Mouse (Mus musculus): ENCODE results near the gene Olfr588-ps1. TPM values are rescaled to one million over a fixed set of nuclear protein-coding genes. Genes with fewer than 3 reads are reported as not detected.

The Olfr588-ps1 gene
- not detected for polyA plus RNA-seq (2017; shearing (Covaris generic))

GRCm38 (mm10) chr7:103140579-103140978 is at the start of gene Olfr588-ps1:
Gene Olfr588-ps1 (plus strand): TSS chr7:103140879.

GRCm38 (mm10) chr7:103097420-103097819 is 43.3 kb upstream of the Olfr588-ps1 start, which contains the start of gene Olfr585:
Gene Olfr585 (plus strand): TSS chr7:103097720.

GRCm38 (mm10) chr7:103125538-103125937 is 15.1 kb upstream of the Olfr588-ps1 start, which contains the start of gene Olfr586:
Gene Olfr586 (minus strand): TSS chr7:103125638.

GRCm38 (mm10) chr7:103156256-103156655 is 15.6 kb downstream of the Olfr588-ps1 start, which contains the start of gene Olfr589:
Gene Olfr589 (minus strand): TSS chr7:103156356.

GRCm38 (mm10) chr7:103178240-103178639 is 37.6 kb downstream of the Olfr588-ps1 start, which contains the start of gene Olfr591:
Gene Olfr591 (minus strand): TSS chr7:103178340.

GRCm38 (mm10) chr7:103184503-103184902 is 43.8 kb downstream of the Olfr588-ps1 start, which contains the start of gene Olfr592:
Gene Olfr592 (plus strand): TSS chr7:103184803.

Other genes starting within 250 kb of the Olfr588-ps1 start
- gene Olfr569, start 250.0 kb upstream of the Olfr588-ps1 start, polyA plus RNA-seq (2017; shearing (Covaris generic)), result not detected
- gene Olfr570, start 246.3 kb upstream of the Olfr588-ps1 start, polyA plus RNA-seq (2017; shearing (Covaris generic)), result not detected
- gene Olfr571, start 223.3 kb upstream of the Olfr588-ps1 start, polyA plus RNA-seq (2017; shearing (Covaris generic)), result not detected
- not detected for gene Olfr572, start 216.5 kb upstream of the Olfr588-ps1 start, polyA plus RNA-seq (2017; shearing (Covaris generic))
- not detected for gene Olfr573-ps1, start 198.3 kb upstream of the Olfr588-ps1 start, polyA plus RNA-seq (2017; shearing (Covaris generic))
- not detected for gene Olfr574, start 192.4 kb upstream of the Olfr588-ps1 start, polyA plus RNA-seq (2017; shearing (Covaris generic))
- not detected for gene Olfr575, start 182.1 kb upstream of the Olfr588-ps1 start, polyA plus RNA-seq (2017; shearing (Covaris generic))
- gene Olfr576, start 178.2 kb upstream of the Olfr588-ps1 start, polyA plus RNA-seq (2017; shearing (Covaris generic)), result not detected
- not detected for gene Olfr577, start 164.9 kb upstream of the Olfr588-ps1 start, polyA plus RNA-seq (2017; shearing (Covaris generic))
- not detected for gene Olfr578, start 151.6 kb upstream of the Olfr588-ps1 start, polyA plus RNA-seq (2017; shearing (Covaris generic))
- not detected for gene Olfr582, start 102.9 kb upstream of the Olfr588-ps1 start, polyA plus RNA-seq (2017; shearing (Covaris generic))
- gene Olfr583, start 89.6 kb upstream of the Olfr588-ps1 start, polyA plus RNA-seq (2017; shearing (Covaris generic)), result not detected
- gene Olfr584, start 59.0 kb upstream of the Olfr588-ps1 start, polyA plus RNA-seq (2017; shearing (Covaris generic)), result not detected
- not detected for gene Olfr585, start 43.2 kb upstream of the Olfr588-ps1 start, polyA plus RNA-seq (2017; shearing (Covaris generic))
- gene Olfr586, start 15.2 kb upstream of the Olfr588-ps1 start, polyA plus RNA-seq (2017; shearing (Covaris generic)), result not detected
- gene Olfr589, start 15.5 kb downstream of the Olfr588-ps1 start, polyA plus RNA-seq (2017; shearing (Covaris generic)), result not detected
- gene Olfr591, start 37.5 kb downstream of the Olfr588-ps1 start, polyA plus RNA-seq (2017; shearing (Covaris generic)), result not detected
- gene Olfr592, start 43.9 kb downstream of the Olfr588-ps1 start, polyA plus RNA-seq (2017; shearing (Covaris generic)), result 0.11 TPM
- not detected for gene Olfr593, start 71.0 kb downstream of the Olfr588-ps1 start, polyA plus RNA-seq (2017; shearing (Covaris generic))
- gene Olfr594, start 76.1 kb downstream of the Olfr588-ps1 start, polyA plus RNA-seq (2017; shearing (Covaris generic)), result not detected
- gene Usp17ld, start 111.6 kb downstream of the Olfr588-ps1 start, polyA plus RNA-seq (2017; shearing (Covaris generic)), result not detected
- not detected for gene Olfr596, start 164.8 kb downstream of the Olfr588-ps1 start, polyA plus RNA-seq (2017; shearing (Covaris generic))
- not detected for gene Olfr597, start 175.4 kb downstream of the Olfr588-ps1 start, polyA plus RNA-seq (2017; shearing (Covaris generic))
- not detected for gene Olfr598, start 182.7 kb downstream of the Olfr588-ps1 start, polyA plus RNA-seq (2017; shearing (Covaris generic))
- not detected for gene Olfr599, start 195.0 kb downstream of the Olfr588-ps1 start, polyA plus RNA-seq (2017; shearing (Covaris generic))
- gene Olfr600, start 208.8 kb downstream of the Olfr588-ps1 start, polyA plus RNA-seq (2017; shearing (Covaris generic)), result not detected
- gene Olfr601, start 221.8 kb downstream of the Olfr588-ps1 start, polyA plus RNA-seq (2017; shearing (Covaris generic)), result not detected
- not detected for gene Olfr603, start 245.3 kb downstream of the Olfr588-ps1 start, polyA plus RNA-seq (2017; shearing (Covaris generic))

All from inflammation-experienced regulatory T-cells, adult 16 weeks (primary cell).